Comparison of ENCODE assay signal across 16 mouse cellular contexts in the genomic region with DNA sequence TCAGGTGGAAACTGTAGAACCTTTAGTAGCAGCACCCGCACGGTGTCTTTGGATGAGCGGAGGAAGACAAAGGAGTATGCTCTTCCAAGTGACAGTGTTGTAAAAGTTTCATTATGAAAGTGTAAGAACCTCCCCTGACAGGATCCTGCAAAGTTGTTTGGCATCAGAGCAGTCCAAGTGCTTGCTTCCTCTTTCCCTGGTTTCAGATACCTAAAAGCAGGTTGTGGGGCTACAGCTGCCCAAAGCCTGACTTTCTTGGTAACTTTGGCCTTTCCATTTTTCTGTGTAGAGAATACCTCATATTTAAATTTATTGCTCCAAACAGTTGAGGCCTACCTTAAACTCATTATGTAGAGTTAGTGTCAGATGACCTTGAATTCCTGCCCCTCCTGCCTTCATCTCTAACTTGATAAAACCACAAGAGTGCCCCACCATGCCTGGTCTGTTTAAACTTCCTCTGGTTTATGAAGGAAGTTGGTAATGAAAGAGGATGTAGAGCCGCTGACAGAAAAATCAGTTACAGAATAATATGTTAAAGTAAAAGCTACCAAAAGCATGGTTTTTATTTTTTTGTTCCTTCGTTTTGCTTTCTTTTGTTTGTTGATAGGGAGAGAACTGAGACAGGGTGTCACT. TPM values are rescaled to one million over a fixed set of nuclear protein-coding genes. Genes with fewer than 3 reads are reported as not detected.
DNase-seq lines count a peak whose midpoint lies in the region; ATAC-seq and TF ChIP-seq lines count a peak whose summit lies in the region.
"Had no signal": no experiment of that assay in that cellular context is flagged by ENCODE, and none has a peak within 500 bp of the region (broad histone marks: within the 10 kb centered on the region; RNA-seq: fewer than 3 reads in every experiment).

No protein-coding gene starts in this region.

- TF ChIP-seq CTCF in spleen, adult 2 months (IDR thresholded peaks at IDR 0.05; ENCODE audit: extremely low read depth, insufficient read depth, insufficient read length, insufficient replicate concordance), result no peak

- H3K36me3 ChIP-seq in spleen, adult 2 months (ENCODE audit: control insufficient read depth, insufficient read depth, low read length), result no peaks in the 10 kb centered on the region
- H3K36me3 ChIP-seq in liver, embryonic 16.5 days (ENCODE audit: control insufficient read depth, insufficient read depth), result no peaks in the 10 kb centered on the region
- no peaks in the 10 kb centered on the region for H3K36me3 ChIP-seq in heart, embryonic 12.5 days
- H3K36me3 ChIP-seq: embryonic facial prominence, embryonic 12.5 days; forebrain, embryonic 12.5 days; heart, embryonic 15.5 days had no signal

- ATAC-seq in liver, embryonic 16.5 days (ENCODE audit: low read depth), result peak; percentile 20; the same call in 1 of the 2 replicates
- ATAC-seq in heart, embryonic 12.5 days (ENCODE audit: insufficient number of reproducible peaks, low FRiP score), result no peak
- ATAC-seq: midbrain, embryonic 16.5 days had no signal

- H3K4me2 ChIP-seq in liver, embryonic 16.5 days (ENCODE audit: low read depth, low read length), result peak overlapping the region; percentile 3; the same call in 1 of the 2 replicates
- H3K4me2 ChIP-seq in heart, embryonic 12.5 days, result no peak overlapping the region
- H3K4me2 ChIP-seq: embryonic facial prominence, embryonic 12.5 days; forebrain, embryonic 12.5 days; heart, embryonic 15.5 days had no signal

- H3K4me1 ChIP-seq in spleen, adult 2 months (ENCODE audit: control insufficient read depth, insufficient read depth, insufficient read length), result peaks cover 27% of the 10 kb centered on the region; the same call in 1 of the 2 replicates
- H3K4me1 ChIP-seq in liver, embryonic 16.5 days (ENCODE audit: control insufficient read depth, low read depth, low read length), result no peaks in the 10 kb centered on the region; the same call in 1 of the 2 replicates
- peaks cover 18% of the 10 kb centered on the region for H3K4me1 ChIP-seq in heart, embryonic 12.5 days (replicated peaks)
- H3K4me1 ChIP-seq: embryonic facial prominence, embryonic 12.5 days; forebrain, embryonic 12.5 days had no signal

- H3K27ac ChIP-seq in spleen, adult 2 months (ENCODE audit: insufficient read depth, low read length), result peak overlapping the region; percentile 85
- H3K27ac ChIP-seq in liver, embryonic 16.5 days (ENCODE audit: low read length), result peak overlapping the region; percentile 34; the same call in 1 of the 2 replicates
- H3K27ac ChIP-seq in heart, embryonic 12.5 days (ENCODE audit: poor library complexity, severe bottlenecking), result no peak overlapping the region
- H3K27ac ChIP-seq: embryonic facial prominence, embryonic 12.5 days; forebrain, embryonic 12.5 days; heart, embryonic 15.5 days; liver, embryonic 14.5 days had no signal

- DNase-seq in spleen, adult 2 months (ENCODE audit: low read depth in 1 of 2, low spot score in 2 of 2), result peak in 1 of 2 experiments; percentile 31
- DNase-seq in spleen, postnatal 4 days (ENCODE audit: low spot score in 2 of 2), result no peak
- peak; percentile 42 for DNase-seq in T-cell, adult 2 months (ENCODE audit: low spot score)
- DNase-seq in telencephalon, adult 2 months (ENCODE audit: low read depth, low spot score), result peak; percentile 16
- DNase-seq in layer of hippocampus, postnatal 25 days (ENCODE audit: extremely low spot score in 1 of 2, low spot score in 1 of 2), result no peak
- DNase-seq: cerebellum, postnatal 14 days; gastrocnemius, adult 2 months; kidney, postnatal 14 days; thymus, postnatal 36 days had no signal

- H3K27me3 ChIP-seq in spleen, adult 2 months (ENCODE audit: control insufficient read depth, insufficient read depth, low read length), result no peaks in the 10 kb centered on the region
- H3K27me3 ChIP-seq in liver, embryonic 16.5 days (ENCODE audit: control insufficient read depth, insufficient read depth, low read depth, low read length), result no peaks in the 10 kb centered on the region
- H3K27me3 ChIP-seq in heart, embryonic 12.5 days (replicated peaks), result 0 out of 2 replicates have a peak, but pooled peaks cover 2% of the 10 kb centered on the region
- H3K27me3 ChIP-seq: embryonic facial prominence, embryonic 12.5 days; forebrain, embryonic 12.5 days; heart, embryonic 15.5 days had no signal

- peak overlapping the region; percentile 6; the same call in 1 of the 2 replicates for H3K4me3 ChIP-seq in spleen, adult 2 months (ENCODE audit: extremely low read depth, insufficient read depth, insufficient read length)
- no peak overlapping the region for H3K4me3 ChIP-seq in liver, embryonic 16.5 days (ENCODE audit: low read depth, low read length)
- H3K4me3 ChIP-seq in heart, embryonic 12.5 days, result no peak overlapping the region
- H3K4me3 ChIP-seq: embryonic facial prominence, embryonic 12.5 days; forebrain, embryonic 12.5 days; gastrocnemius, adult 2 months; heart, embryonic 15.5 days had no signal

- no peak for TF ChIP-seq POLR2A in spleen, adult 2 months (IDR thresholded peaks at IDR 0.05; ENCODE audit: low read depth, low read length)

- H3K9me3 ChIP-seq in liver, embryonic 16.5 days (replicated peaks; ENCODE audit: control insufficient read depth, low read length), result no peaks in the 10 kb centered on the region
- H3K9me3 ChIP-seq in heart, embryonic 12.5 days (replicated peaks), result no peaks in the 10 kb centered on the region
- H3K9me3 ChIP-seq: embryonic facial prominence, embryonic 12.5 days; forebrain, embryonic 12.5 days; heart, embryonic 15.5 days had no signal

- 20% methylated on average over 5 of the region's 5 CpGs for WGBS in spleen, adult 2 months
- WGBS in liver, embryonic 16.5 days (ENCODE audit: insufficient replicate concordance), result 48% methylated on average over 5 of the region's 5 CpGs
- 81% methylated on average over 5 of the region's 5 CpGs for WGBS in heart, embryonic 12.5 days

- H3K9ac ChIP-seq in liver, embryonic 16.5 days (ENCODE audit: low read depth, low read length), result no peak overlapping the region
- H3K9ac ChIP-seq in heart, embryonic 12.5 days, result no peak overlapping the region
- H3K9ac ChIP-seq: embryonic facial prominence, embryonic 12.5 days; forebrain, embryonic 12.5 days; heart, embryonic 15.5 days; liver, embryonic 14.5 days had no signal

RNA-seq across cellular contexts. Expression of gene Parp8, which starts 8.5 kb away (rescaled TPM):
- polyA plus RNA-seq in spleen, adult 2 months (2012; rRNA removed), result 10.8 TPM in 2 replicates
- polyA plus RNA-seq in liver, embryonic 16.5 days (2015; fragmentation: Nextera tagmentation; extraction: Ambion mirVana), result 2.6 and 3.1 TPM in 2 replicates
- 15.4 and 15.6 TPM in 2 replicates for polyA plus RNA-seq in heart, embryonic 12.5 days (2016; fragmentation: Nextera tagmentation; extraction: Ambion mirVana)
- 10 to 100 TPM; 36.3 to 44.1 TPM for total RNA-seq in layer of hippocampus, postnatal 25 days (2021)

Comparison
In these comparisons a context has a peak if more than half of its experiments do, and no peak if none do; other contexts are left out.
1. DNase-seq: peak in T-cell, adult 2 months (single experiment) and telencephalon, adult 2 months (single experiment); none in spleen, postnatal 4 days (0 of 2) and layer of hippocampus, postnatal 25 days (0 of 2).